Mouse (Mus musculus) right cerebral cortex, adult 18-20 months (tissue): ENCODE results near the gene H2afb2.

Experiments
- DNase-seq: peaks from one replicate; pipeline ENCODE4 v3.0.0; 2022; ENCODE audit warnings: mixed read lengths

Gene H2afb2

DNA sequence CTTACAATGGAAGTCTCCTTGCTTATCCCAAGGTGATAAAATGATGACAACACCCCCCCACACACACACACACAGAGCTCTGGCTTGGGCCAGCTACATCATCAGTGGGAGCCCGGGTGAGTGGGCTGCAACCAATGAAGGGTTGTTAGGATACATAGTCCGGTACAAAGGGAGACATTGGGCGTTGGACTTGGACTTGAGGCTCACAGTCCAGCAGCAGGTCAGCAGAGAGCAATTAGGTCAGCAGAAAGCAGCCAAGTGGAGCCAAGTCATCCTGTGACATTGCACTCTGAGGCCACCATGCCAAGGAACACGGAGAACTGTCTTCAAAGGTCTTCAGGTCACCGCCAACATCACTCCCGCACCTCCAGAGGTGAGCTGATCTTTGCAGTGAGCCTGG lies at the start of gene H2afb2:
TSS of gene H2afb2 (plus strand) at position 301 of the 400 bp plus-strand sequence.
- DNase-seq: no peak
